Mouse (Mus musculus) forebrain, embryonic 13.5 days (tissue): ENCODE measurements at regions not wholly inside any gene's neighbourhood (a gene's known extent, or its start where the extent isn't known, plus 50 kb on each side); places are given as distances from the start of the nearest gene placed in this dataset.

Source experiments
- ATAC-seq: fragments of 200-750 bp; cut with Nextera tagmentation; 2 replicates; pipeline ENCODE4 v1.8.0; 2017
- H3K27ac ChIP-seq: fragments of 300-500 bp; sonication (generic); 2 replicates; pipeline ENCODE4 v1.5.1; 2015; ENCODE audit warnings: inconsistent platforms, mild to moderate bottlenecking, moderate library complexity
- H3K27me3 ChIP-seq: fragments of 300-500 bp; sonication (generic); 2 replicates; pipeline ENCODE4 v1.6.1; 2015; ENCODE audit warnings: mild to moderate bottlenecking, inconsistent platforms
- H3K36me3 ChIP-seq: fragments of 300-500 bp; sonication (generic); 2 replicates; pipeline ENCODE4 v1.6.1; 2015; ENCODE audit warnings: mild to moderate bottlenecking, inconsistent platforms; ENCODE audit not compliant: poor library complexity, severe bottlenecking
- H3K4me1 ChIP-seq: fragments of 300-500 bp; sonication (generic); 2 replicates; pipeline ENCODE4 v1.6.1; 2015; ENCODE audit warnings: inconsistent platforms
- H3K4me2 ChIP-seq: fragments of 300-500 bp; sonication (generic); 2 replicates; pipeline ENCODE4 v1.6.1; 2015; ENCODE audit warnings: inconsistent platforms, mild to moderate bottlenecking, moderate library complexity
- H3K4me3 ChIP-seq: fragments of 300-500 bp; sonication (generic); 2 replicates; pipeline ENCODE4 v1.5.1; 2015; ENCODE audit warnings: mild to moderate bottlenecking, inconsistent platforms
- H3K9ac ChIP-seq: fragments of 300-500 bp; sonication (generic); 2 replicates; pipeline ENCODE4 v1.6.1; 2015; ENCODE audit warnings: mild to moderate bottlenecking, inconsistent platforms
- H3K9me3 ChIP-seq: fragments of 300-500 bp; sonication (generic); replicated peaks from 2 replicates; pipeline ENCODE4 v1.6.1; 2016; ENCODE audit warnings: inconsistent platforms
- WGBS: fragments of 180-500 bp; shearing (Covaris S2); methylation state at CpG from one replicate; pipeline ENCODE4 v1.1.7; 2015; 5-methylcytosine and 5-hydroxymethylcytosine counted together

GRCm38 (mm10) chr9:27568372-27569053 is 171.9 kb downstream of the Spata19 start:
- Histone ChIP-seq H3K27ac (no peak overlapping the region), H3K4me1 (no peaks in the 10 kb centered on the region)
- ATAC-seq: peak; percentile 77

GRCm38 (mm10) chr9:27569054-27569387 is 172.4 kb downstream of the Spata19 start:
- WGBS: 83% methylated on average over 7 of the region's 7 CpGs
- Histone ChIP-seq H3K36me3 (no peaks in the 10 kb centered on the region), H3K4me3 (no peak overlapping the region), H3K4me1 (no peaks in the 10 kb centered on the region), H3K9me3 (no peaks in the 10 kb centered on the region), H3K9ac (no peak overlapping the region), H3K4me2 (no peak overlapping the region), H3K27ac (no peak overlapping the region), H3K27me3 (no peaks in the 10 kb centered on the region)
- ATAC-seq: no peak

More at GRCm38 (mm10) chr9:27568372-27569053, 171.9 kb downstream of the Spata19 start:
- H3K27me3 ChIP-seq: no peaks in the 10 kb centered on the region
- no peak overlapping the region for H3K4me2 ChIP-seq
- 71% methylated on average over 8 of the region's 8 CpGs for WGBS
- no peak overlapping the region for H3K9ac ChIP-seq
- no peaks in the 10 kb centered on the region for H3K36me3 ChIP-seq
- no peaks in the 10 kb centered on the region for H3K9me3 ChIP-seq
- H3K4me3 ChIP-seq: no peak overlapping the region

GRCm38 (mm10) chr9:27617096-27617839 is 173.3 kb upstream of the Opcml start:
- Histone ChIP-seq H3K36me3 (no peaks in the 10 kb centered on the region), H3K27ac (peak overlapping the region; percentile 27; the same call in 1 of the 2 replicates), H3K4me2 (no peak overlapping the region), H3K4me1 (peaks cover 20% of the 10 kb centered on the region), H3K9ac (no peak overlapping the region), H3K9me3 (no peaks in the 10 kb centered on the region), H3K4me3 (no peak overlapping the region), H3K27me3 (no peaks in the 10 kb centered on the region)
- ATAC-seq: peak; percentile 75
- WGBS: 40% methylated on average over 7 of the region's 7 CpGs

GRCm38 (mm10) chr9:27634901-27635300 is 155.7 kb upstream of the Opcml start:
- no peak for ATAC-seq

GRCm38 (mm10) chr9:27640611-27641010 is 150.0 kb upstream of the Opcml start:
- Histone ChIP-seq H3K27me3 (no peaks in the 10 kb centered on the region), H3K4me3 (no peak overlapping the region), H3K9ac (no peak overlapping the region), H3K9me3 (no peaks in the 10 kb centered on the region), H3K27ac (no peak overlapping the region), H3K4me1 (peaks cover 19% of the 10 kb centered on the region), H3K4me2 (no peak overlapping the region), H3K36me3 (no peaks in the 10 kb centered on the region)
- ATAC-seq: no peak

More at GRCm38 (mm10) chr9:27634901-27635300, 155.7 kb upstream of the Opcml start:
- Histone ChIP-seq H3K4me3 (no peak overlapping the region), H3K36me3 (no peaks in the 10 kb centered on the region), H3K27me3 (no peaks in the 10 kb centered on the region), H3K27ac (no peak overlapping the region), H3K4me2 (no peak overlapping the region), H3K9ac (no peak overlapping the region), H3K4me1 (peaks cover 4% of the 10 kb centered on the region; the same call in 1 of the 2 replicates), H3K9me3 (no peaks in the 10 kb centered on the region)
- 62% methylated on average over 6 of the region's 6 CpGs for WGBS

- ATAC-seq: no peak
- 66% methylated on average over 1 of the region's 1 CpGs for WGBS
Measured at GRCm38 (mm10) chr9:27643312-27643711, 147.3 kb upstream of the Opcml start.

GRCm38 (mm10) chr9:27643916-27644315 is 146.7 kb upstream of the Opcml start:
- Histone ChIP-seq H3K9me3 (no peaks in the 10 kb centered on the region), H3K4me1 (peaks cover 25% of the 10 kb centered on the region), H3K9ac (no peak overlapping the region), H3K27me3 (no peaks in the 10 kb centered on the region), H3K27ac (no peak overlapping the region), H3K36me3 (no peaks in the 10 kb centered on the region), H3K4me2 (no peak overlapping the region), H3K4me3 (no peak overlapping the region)
- no peak for ATAC-seq

More at GRCm38 (mm10) chr9:27643312-27643711, 147.3 kb upstream of the Opcml start:
- H3K27me3 ChIP-seq: no peaks in the 10 kb centered on the region
- H3K36me3 ChIP-seq: no peaks in the 10 kb centered on the region
- H3K4me3 ChIP-seq: no peak overlapping the region
- no peak overlapping the region for H3K9ac ChIP-seq
- H3K9me3 ChIP-seq: no peaks in the 10 kb centered on the region
- peaks cover 25% of the 10 kb centered on the region for H3K4me1 ChIP-seq
- no peak overlapping the region for H3K4me2 ChIP-seq
- no peak overlapping the region for H3K27ac ChIP-seq

GRCm38 (mm10) chr9:27645435-27645834 is 145.1 kb upstream of the Opcml start:
- Histone ChIP-seq H3K4me2 (no peak overlapping the region), H3K4me1 (peaks cover 15% of the 10 kb centered on the region), H3K27me3 (no peaks in the 10 kb centered on the region), H3K27ac (no peak overlapping the region), H3K36me3 (no peaks in the 10 kb centered on the region), H3K9me3 (no peaks in the 10 kb centered on the region), H3K9ac (no peak overlapping the region), H3K4me3 (no peak overlapping the region)
- ATAC-seq: no peak
- WGBS: 84% methylated on average over 5 of the region's 5 CpGs

GRCm38 (mm10) chr9:27646100-27646499 is 144.5 kb upstream of the Opcml start:
- no peak overlapping the region for H3K4me3 ChIP-seq
- no peaks in the 10 kb centered on the region for H3K27me3 ChIP-seq
- 59% methylated on average over 7 of the region's 8 CpGs for WGBS
- ATAC-seq: no peak
- H3K9ac ChIP-seq: no peak overlapping the region
- H3K4me2 ChIP-seq: no peak overlapping the region
- no peaks in the 10 kb centered on the region for H3K36me3 ChIP-seq
- H3K27ac ChIP-seq: no peak overlapping the region
- H3K4me1 ChIP-seq: peaks cover 15% of the 10 kb centered on the region
- no peaks in the 10 kb centered on the region for H3K9me3 ChIP-seq

GRCm38 (mm10) chr9:27646956-27647355 is 143.6 kb upstream of the Opcml start:
- Histone ChIP-seq H3K4me3 (no peak overlapping the region), H3K36me3 (no peaks in the 10 kb centered on the region), H3K9ac (no peak overlapping the region), H3K27me3 (no peaks in the 10 kb centered on the region), H3K4me1 (peaks cover 15% of the 10 kb centered on the region), H3K9me3 (no peaks in the 10 kb centered on the region), H3K4me2 (no peak overlapping the region), H3K27ac (no peak overlapping the region)
- no peak for ATAC-seq
- 73% methylated on average over 10 of the region's 10 CpGs for WGBS

- H3K4me2 ChIP-seq: no peak overlapping the region
- H3K4me1 ChIP-seq: peaks cover 19% of the 10 kb centered on the region
- no peaks in the 10 kb centered on the region for H3K9me3 ChIP-seq
- WGBS: 88% methylated on average over 1 of the region's 1 CpGs
- H3K27me3 ChIP-seq: no peaks in the 10 kb centered on the region
- no peak overlapping the region for H3K9ac ChIP-seq
- no peaks in the 10 kb centered on the region for H3K36me3 ChIP-seq
- no peak for ATAC-seq
- no peak overlapping the region for H3K4me3 ChIP-seq
- no peak overlapping the region for H3K27ac ChIP-seq
Measured at GRCm38 (mm10) chr9:27658001-27658400, 132.6 kb upstream of the Opcml start.

- H3K36me3 ChIP-seq: no peaks in the 10 kb centered on the region
- H3K4me1 ChIP-seq: peaks cover 12% of the 10 kb centered on the region
- no peak for ATAC-seq
- no peaks in the 10 kb centered on the region for H3K27me3 ChIP-seq
- H3K27ac ChIP-seq: no peak overlapping the region
- no peaks in the 10 kb centered on the region for H3K9me3 ChIP-seq
- 88% methylated on average over 1 of the region's 1 CpGs for WGBS
- H3K4me2 ChIP-seq: no peak overlapping the region
- no peak overlapping the region for H3K9ac ChIP-seq
- H3K4me3 ChIP-seq: no peak overlapping the region
Measured at GRCm38 (mm10) chr9:27661431-27662300, 128.9 kb upstream of the Opcml start.
